Mouse (Mus musculus) heart, embryonic 11.5 days (tissue): ENCODE measurements at regions not wholly inside any gene's neighbourhood (a gene's known extent, or its start where the extent isn't known, plus 50 kb on each side); places are given as distances from the start of the nearest gene placed in this dataset.
A peak's percentile ranks its signal among the peaks of the same experiment; 100 is the strongest.

Experiments used
- ATAC-seq: fragments of 200-750 bp; cut with Nextera tagmentation; replicated peaks from 2 replicates; pipeline ENCODE4 v1.8.0; 2017; ENCODE audit warnings: moderate library complexity; ENCODE audit not compliant: insufficient number of reproducible peaks, low FRiP score, low TSS enrichment
- H3K27ac ChIP-seq: fragments of 300-500 bp; sonication (generic); 2 replicates; pipeline ENCODE4 v1.5.1; 2014; ENCODE audit warnings: mild to moderate bottlenecking, low read depth, low read length
- H3K27me3 ChIP-seq: fragments of 300-500 bp; sonication (generic); 2 replicates; pipeline ENCODE4 v1.6.1; 2014; ENCODE audit warnings: mild to moderate bottlenecking, low read length, mixed read lengths; ENCODE audit not compliant: control insufficient read depth, insufficient read depth
- H3K36me3 ChIP-seq: fragments of 300-500 bp; sonication (generic); 2 replicates; pipeline ENCODE4 v1.6.1; 2014; ENCODE audit warnings: mild to moderate bottlenecking, low read length, moderate library complexity, mixed read lengths; ENCODE audit not compliant: control insufficient read depth, insufficient read depth
- H3K4me1 ChIP-seq: fragments of 300-500 bp; sonication (generic); 2 replicates; pipeline ENCODE4 v1.6.1; 2014; ENCODE audit warnings: low read length; ENCODE audit not compliant: control insufficient read depth, insufficient read depth
- H3K4me2 ChIP-seq: fragments of 300-500 bp; sonication (generic); 2 replicates; pipeline ENCODE4 v1.6.1; 2014; ENCODE audit warnings: mild to moderate bottlenecking, moderate library complexity
- H3K4me3 ChIP-seq: fragments of 300-500 bp; sonication (generic); 2 replicates; pipeline ENCODE4 v1.5.1; 2014; ENCODE audit warnings: low read depth, low read length
- H3K9ac ChIP-seq: fragments of 300-500 bp; sonication (generic); 2 replicates; pipeline ENCODE4 v1.6.1; 2014; ENCODE audit warnings: mild to moderate bottlenecking, low read depth, low read length, moderate library complexity
- H3K9me3 ChIP-seq: fragments of 300-500 bp; sonication (generic); replicated peaks from 2 replicates; pipeline ENCODE4 v1.6.1; 2016; ENCODE audit warnings: low read length; ENCODE audit not compliant: control insufficient read depth
- WGBS: fragments of 180-500 bp; shearing (Covaris S2); extraction: QIAGEN DNeasy Blood & Tissue Kit; methylation state at CpG from one replicate; pipeline ENCODE4 v1.1.7; 2014; ENCODE audit not compliant: insufficient replicate concordance; 5-methylcytosine and 5-hydroxymethylcytosine counted together

DNA sequence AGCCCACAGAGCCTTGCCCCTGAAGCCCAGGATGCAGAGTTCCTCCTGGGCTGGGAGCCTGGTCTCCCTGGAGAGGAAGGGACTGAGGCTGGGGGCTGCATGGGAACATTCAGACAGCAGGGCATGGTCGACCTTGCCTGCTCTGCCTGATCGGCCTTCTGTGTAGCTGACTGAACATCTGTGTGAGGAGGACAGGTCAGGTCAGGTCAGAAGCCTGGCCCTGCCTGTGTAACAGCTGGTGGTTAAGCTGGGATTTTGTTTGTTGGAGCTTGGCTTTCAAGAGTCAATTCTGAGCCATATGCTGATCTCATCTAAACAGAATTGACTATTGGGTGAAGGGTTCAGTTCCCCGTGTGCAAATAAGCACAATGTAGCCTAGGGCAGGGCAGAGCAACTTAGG, 365.5 kb downstream of the Cdh26 start:
- no peaks in the 10 kb centered on the region for H3K4me1 ChIP-seq
- H3K4me2 ChIP-seq = no peak overlapping the region
- no peak overlapping the region for H3K9ac ChIP-seq
- ATAC-seq = no peak
- no peaks in the 10 kb centered on the region for H3K36me3 ChIP-seq
- H3K9me3 ChIP-seq = no peaks in the 10 kb centered on the region
- 60% methylated on average over 3 of the region's 3 CpGs for WGBS
- no peak overlapping the region for H3K4me3 ChIP-seq
- H3K27ac ChIP-seq = no peak overlapping the region
- no peaks in the 10 kb centered on the region for H3K27me3 ChIP-seq

GRCm38 (mm10) chr2:178801464-178801863, 371.1 kb downstream of the Cdh26 start:
- H3K27me3 ChIP-seq = no peaks in the 10 kb centered on the region
- H3K27ac ChIP-seq = no peak overlapping the region
- WGBS = 57% methylated on average over 12 of the region's 12 CpGs
- no peak overlapping the region for H3K9ac ChIP-seq
- no peak for ATAC-seq
- H3K36me3 ChIP-seq = no peaks in the 10 kb centered on the region
- H3K4me1 ChIP-seq = peaks cover 15% of the 10 kb centered on the region
- no peak overlapping the region for H3K4me3 ChIP-seq
- H3K4me2 ChIP-seq = no peak overlapping the region
- H3K9me3 ChIP-seq = no peaks in the 10 kb centered on the region

- peak overlapping the region; percentile 22 for H3K4me2 ChIP-seq
- H3K4me3 ChIP-seq = no peak overlapping the region
- peak; percentile 75 for ATAC-seq
- 21% methylated on average over 8 of the region's 8 CpGs for WGBS
- H3K9ac ChIP-seq = no peak overlapping the region
- no peaks in the 10 kb centered on the region for H3K9me3 ChIP-seq
- peak overlapping the region; percentile 73 for H3K27ac ChIP-seq
- H3K4me1 ChIP-seq = peaks cover 23% of the 10 kb centered on the region
- no peaks in the 10 kb centered on the region for H3K36me3 ChIP-seq
- H3K27me3 ChIP-seq = no peaks in the 10 kb centered on the region
These were observed 375.0 kb downstream of the Cdh26 start for GRCm38 (mm10) chr2:178805283-178805682.

DNA sequence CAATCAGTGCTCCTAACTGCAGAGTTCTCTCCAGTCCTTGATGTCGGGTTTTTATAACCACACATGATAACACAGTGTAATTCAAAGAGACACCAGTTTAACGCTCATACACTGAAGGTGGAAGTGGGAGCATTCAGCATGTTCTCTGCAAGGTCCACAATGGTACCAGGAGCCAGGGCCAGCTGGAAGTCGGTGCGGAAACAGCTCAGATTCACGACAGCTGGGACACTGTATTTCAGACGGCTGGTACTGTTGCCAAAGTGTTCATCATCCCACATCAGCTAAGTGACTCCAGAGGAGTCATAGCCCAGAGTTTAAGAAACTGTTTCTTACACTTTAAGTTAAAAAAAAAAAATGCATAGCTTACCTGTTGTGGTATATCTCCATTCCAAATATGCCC, 391.2 kb downstream of the Cdh26 start:
- no peak overlapping the region for H3K9ac ChIP-seq
- H3K4me1 ChIP-seq = no peaks in the 10 kb centered on the region
- ATAC-seq = no peak
- 76% methylated on average over 6 of the region's 6 CpGs for WGBS
- no peak overlapping the region for H3K4me2 ChIP-seq
- H3K27ac ChIP-seq = no peak overlapping the region
- no peak overlapping the region for H3K4me3 ChIP-seq
- H3K9me3 ChIP-seq = no peaks in the 10 kb centered on the region
- no peaks in the 10 kb centered on the region for H3K27me3 ChIP-seq
- no peaks in the 10 kb centered on the region for H3K36me3 ChIP-seq

- WGBS = 69% methylated on average over 3 of the region's 3 CpGs
- no peaks in the 10 kb centered on the region for H3K27me3 ChIP-seq
- H3K4me1 ChIP-seq = no peaks in the 10 kb centered on the region
These were observed 400.0 kb downstream of the Cdh26 start for GRCm38 (mm10) chr2:178830313-178830712.

GRCm38 (mm10) chr2:178834986-178835385, 404.7 kb downstream of the Cdh26 start:
- Histone ChIP-seq H3K36me3 (no peaks in the 10 kb centered on the region), H3K9ac (no peak overlapping the region), H3K9me3 (no peaks in the 10 kb centered on the region), H3K27me3 (peaks cover 3% of the 10 kb centered on the region; the same call in 1 of the 2 replicates), H3K4me1 (peaks cover 3% of the 10 kb centered on the region), H3K27ac (no peak overlapping the region), H3K4me3 (no peak overlapping the region), H3K4me2 (no peak overlapping the region)
- ATAC-seq = no peak
- WGBS = 75% methylated on average over 7 of the region's 7 CpGs

More at GRCm38 (mm10) chr2:178830313-178830712, 400.0 kb downstream of the Cdh26 start:
- Histone ChIP-seq H3K9ac (no peak overlapping the region), H3K27ac (no peak overlapping the region), H3K36me3 (no peaks in the 10 kb centered on the region), H3K9me3 (no peaks in the 10 kb centered on the region), H3K4me3 (no peak overlapping the region), H3K4me2 (no peak overlapping the region)
- ATAC-seq = no peak

GRCm38 (mm10) chr2:178838571-178838970, 408.2 kb downstream of the Cdh26 start:
- Histone ChIP-seq H3K4me3 (no peak overlapping the region), H3K27ac (no peak overlapping the region), H3K27me3 (peaks cover 3% of the 10 kb centered on the region; the same call in 1 of the 2 replicates), H3K9me3 (no peaks in the 10 kb centered on the region), H3K4me2 (no peak overlapping the region), H3K9ac (no peak overlapping the region), H3K4me1 (peaks cover 10% of the 10 kb centered on the region), H3K36me3 (no peaks in the 10 kb centered on the region)
- no peak for ATAC-seq
- 31% methylated on average over 6 of the region's 6 CpGs for WGBS

DNA sequence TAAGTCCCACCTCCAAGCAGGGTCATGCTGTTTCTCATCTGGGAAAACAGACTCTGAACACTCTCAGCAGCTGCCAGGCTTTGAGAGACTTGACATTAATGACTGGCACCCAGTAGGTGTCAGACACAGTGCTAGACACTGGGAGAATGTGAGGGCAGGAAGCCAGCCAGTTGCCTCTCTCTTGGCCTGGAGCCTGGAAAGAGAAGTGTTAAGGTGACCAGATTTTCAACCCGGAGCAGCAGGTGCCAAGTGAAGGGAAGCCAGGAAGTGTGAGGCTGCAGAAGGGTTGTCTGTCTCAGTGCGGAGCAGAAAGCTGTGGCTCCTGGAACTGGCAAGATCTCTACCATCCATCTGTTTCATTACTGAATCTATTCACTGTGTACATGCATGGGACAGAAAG, 410.6 kb downstream of the Cdh26 start:
- Histone ChIP-seq H3K4me3 (no peak overlapping the region), H3K4me1 (peaks cover 10% of the 10 kb centered on the region), H3K4me2 (no peak overlapping the region; the same call in 1 of the 2 replicates), H3K27me3 (peaks cover 3% of the 10 kb centered on the region; the same call in 1 of the 2 replicates), H3K9me3 (no peaks in the 10 kb centered on the region), H3K36me3 (no peaks in the 10 kb centered on the region), H3K27ac (peak overlapping the region; percentile 50; the same call in 1 of the 2 replicates), H3K9ac (no peak overlapping the region)
- 16% methylated on average over 2 of the region's 2 CpGs for WGBS
- peak; percentile 51; the same call in 1 of the 2 replicates for ATAC-seq

DNA sequence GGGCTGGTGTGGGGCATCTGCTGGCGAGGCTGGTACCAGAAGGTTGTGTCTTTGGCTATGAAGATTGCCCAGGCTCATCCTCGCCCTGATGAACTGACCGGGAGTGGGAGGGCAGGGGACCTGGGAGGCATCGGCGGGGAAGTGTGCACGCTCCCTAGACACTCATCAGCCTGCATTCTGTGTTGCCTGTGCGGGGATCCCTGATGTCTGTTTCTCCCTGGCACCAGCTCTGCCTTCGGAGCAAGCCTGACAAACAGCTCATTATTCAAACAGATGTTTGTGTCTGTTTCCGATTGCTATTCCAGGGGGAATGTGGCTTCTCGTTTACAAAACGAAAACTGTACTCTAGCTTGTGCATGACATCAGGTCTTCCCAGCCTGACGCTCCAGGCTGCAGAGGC, 412.3 kb downstream of the Cdh26 start:
- Histone ChIP-seq H3K36me3 (no peaks in the 10 kb centered on the region), H3K4me1 (peaks cover 14% of the 10 kb centered on the region), H3K9ac (no peak overlapping the region), H3K27ac (no peak overlapping the region), H3K9me3 (no peaks in the 10 kb centered on the region), H3K4me2 (no peak overlapping the region), H3K27me3 (peaks cover 3% of the 10 kb centered on the region; the same call in 1 of the 2 replicates), H3K4me3 (no peak overlapping the region)
- 79% methylated on average over 12 of the region's 12 CpGs for WGBS
- ATAC-seq = no peak
